8 mouse cellular contexts compared by ENCODE assay signal in genomic region chr3:81017385-81018051, GRCm38 (mm10). TPM values are rescaled to one million over a fixed set of nuclear protein-coding genes. Genes with fewer than 3 reads are reported as not detected.
DNase-seq lines count a peak whose midpoint lies in the region; ATAC-seq lines count a peak whose summit lies in the region.

No protein-coding gene starts in this region.

- H3K9me3 ChIP-seq in heart, embryonic 15.5 days (replicated peaks): no peaks in the 10 kb centered on the region
- H3K9me3 ChIP-seq in limb, embryonic 15.5 days: no peaks in the 10 kb centered on the region

- no peak overlapping the region for H3K9ac ChIP-seq in heart, embryonic 15.5 days
- H3K9ac ChIP-seq in limb, embryonic 15.5 days: no peak overlapping the region

- no peaks in the 10 kb centered on the region for H3K36me3 ChIP-seq in heart, embryonic 15.5 days
- H3K36me3 ChIP-seq in limb, embryonic 15.5 days: no peaks in the 10 kb centered on the region

- WGBS in heart, embryonic 15.5 days: 70% methylated on average over 5 of the region's 5 CpGs
- WGBS in limb, embryonic 15.5 days: 67% methylated on average over 5 of the region's 5 CpGs

- no peaks in the 10 kb centered on the region for H3K27me3 ChIP-seq in heart, embryonic 15.5 days
- no peaks in the 10 kb centered on the region for H3K27me3 ChIP-seq in limb, embryonic 15.5 days

- no peak overlapping the region for H3K27ac ChIP-seq in heart, embryonic 15.5 days
- H3K27ac ChIP-seq in limb, embryonic 15.5 days: no peak overlapping the region

- DNase-seq in cerebellum, postnatal 36 days: peak; percentile 21 to 22
- DNase-seq in cerebellum, adult 9-11 months: no peak
- DNase-seq in adipocyte (ENCODE audit: low spot score): peak; percentile 95
- peak; percentile 73 for DNase-seq in urinary bladder, postnatal 25 days (ENCODE audit: low spot score)
- DNase-seq in embryo, embryonic 9.5 days (ENCODE audit: extremely low spot score): no peak
- no peak for DNase-seq in thymus, postnatal 36 days

- no peak overlapping the region for H3K4me2 ChIP-seq in heart, embryonic 15.5 days
- H3K4me2 ChIP-seq in limb, embryonic 15.5 days: no peak overlapping the region

- ATAC-seq in heart, embryonic 15.5 days (replicated peaks; ENCODE audit: insufficient number of reproducible peaks, insufficient read depth, low FRiP score, low read depth): peak; percentile 60; the same call in 1 of the 2 replicates
- peak; percentile 72; the same call in 1 of the 2 replicates for ATAC-seq in limb, embryonic 15.5 days (ENCODE audit: insufficient number of reproducible peaks, low FRiP score, low TSS enrichment, low read depth)

- no peak overlapping the region for H3K4me3 ChIP-seq in heart, embryonic 15.5 days
- no peak overlapping the region for H3K4me3 ChIP-seq in limb, embryonic 15.5 days

- peaks cover 6% of the 10 kb centered on the region for H3K4me1 ChIP-seq in heart, embryonic 15.5 days (replicated peaks)
- peaks cover 10% of the 10 kb centered on the region; the same call in 1 of the 2 replicates for H3K4me1 ChIP-seq in limb, embryonic 15.5 days

RNA-seq across cellular contexts. Expression of gene Pdgfc, which starts 18.7 kb away (rescaled TPM):
- polyA plus RNA-seq in heart, embryonic 15.5 days (2015; fragmentation: Nextera tagmentation; extraction: Ambion mirVana): 2.6 and 4.3 TPM in 2 replicates
- 34.4 and 36.4 TPM in 2 replicates for polyA plus RNA-seq in limb, embryonic 15.5 days (2015; fragmentation: Nextera tagmentation; extraction: Ambion mirVana)

Comparison
In these comparisons a context has a peak if more than half of its experiments do, and no peak if none do; other contexts are left out.
1. DNase-seq: peak in cerebellum, postnatal 36 days (2 of 2), adipocyte (single experiment) and urinary bladder, postnatal 25 days (single experiment); none in cerebellum, adult 9-11 months (single experiment), embryo, embryonic 9.5 days (single experiment) and thymus, postnatal 36 days (0 of 2).